Mouse (Mus musculus) left cerebral cortex, postnatal 4 days (tissue): ENCODE data around the gene Itm2c. TPM values are rescaled to one million over a fixed set of nuclear protein-coding genes. Genes with fewer than 3 reads are reported as not detected.

Experiments used
- DNase-seq: peaks from one replicate; pipeline ENCODE4 v3.0.0-alpha.2; 2022
- intact Hi-C: fragments of 180-260 bp; cut with DNase I; formaldehyde crosslinking; loops from one replicate; pipeline ENCODE4 v1.15.1; 2025
- total RNA-seq, 2 experiments: library from RNA; stranded (reverse); gene quantifications; 2 replicates each; pipeline ENCODE4 v1.2.3; 2021

Itm2c gene
- total RNA-seq, 2 experiments from 2014 or later: 111 to 124 TPM

GRCm38 (mm10) chr1:85929406-85929805 lies 35.3 kb downstream of the Itm2c start:
- intact Hi-C loops: no loop called here
- no peak for DNase-seq

GRCm38 (mm10) chr1:85931170-85931569 lies 37.1 kb downstream of the Itm2c start:
- peak; percentile 51 for DNase-seq

GRCm38 (mm10) chr1:85933226-85933625 lies 39.1 kb downstream of the Itm2c start:
- intact Hi-C loops: loop anchor here (10.0 kb wide), 1 partner anchor 78 kb away; no protein-coding TSS in a partner anchor
- DNase-seq: no peak

More at GRCm38 (mm10) chr1:85931170-85931569, 37.1 kb downstream of the Itm2c start:
- intact Hi-C loops: loop anchor here (10.0 kb wide), 1 partner anchor 76 kb away; no protein-coding TSS in a partner anchor

- no peak for DNase-seq
- intact Hi-C loops: loop anchor here (10.0 kb wide), 1 partner anchor 79 kb away; no protein-coding TSS in a partner anchor
Measured at GRCm38 (mm10) chr1:85933631-85934465, 39.8 kb downstream of the Itm2c start.

GRCm38 (mm10) chr1:85934560-85934959 lies 40.5 kb downstream of the Itm2c start:
- intact Hi-C loops: loop anchor here (10.0 kb wide), 1 partner anchor 80 kb away; no protein-coding TSS in a partner anchor
- DNase-seq: no peak

- intact Hi-C loops: loop anchor here (5.0 to 10.0 kb wide), 2 partner anchors 72 to 80 kb away; no protein-coding TSS in a partner anchor
- peak; percentile 67 for DNase-seq
Measured at GRCm38 (mm10) chr1:85935148-85935852, 41.2 kb downstream of the Itm2c start.

- intact Hi-C loops: loop anchor here (5.0 to 10.0 kb wide), 2 partner anchors 71 to 81 kb away; no protein-coding TSS in a partner anchor
- DNase-seq: no peak
Measured at GRCm38 (mm10) chr1:85936265-85936664, 42.2 kb downstream of the Itm2c start.

- DNase-seq: no peak
- intact Hi-C loops: loop anchor here (5.0 to 10.0 kb wide), 2 partner anchors 70 to 83 kb away; no protein-coding TSS in a partner anchor
Measured at GRCm38 (mm10) chr1:85937323-85937722, 43.2 kb downstream of the Itm2c start.

- no peak for DNase-seq
- intact Hi-C loops: no loop called here
Measured at GRCm38 (mm10) chr1:85942318-85942717, 48.2 kb downstream of the Itm2c start.

GRCm38 (mm10) chr1:85949085-85949684 lies 55.1 kb downstream of the Itm2c start:
- intact Hi-C loops: no loop called here
- no peak for DNase-seq

GRCm38 (mm10) chr1:85955150-85955549 lies 61.1 kb downstream of the Itm2c start:
- intact Hi-C loops: no loop called here
- no peak for DNase-seq

- no peak for DNase-seq
- intact Hi-C loops: no loop called here
Measured at GRCm38 (mm10) chr1:85957290-85957689, 63.2 kb downstream of the Itm2c start.

- intact Hi-C loops: no loop called here
- DNase-seq: no peak
Measured at GRCm38 (mm10) chr1:85957942-85958619, 64.0 kb downstream of the Itm2c start.

Other genes with a start within 250 kb of the Itm2c start
- gene Sp100, start 244.3 kb upstream of the Itm2c start, total RNA-seq: under 1 TPM; 0.22 to 0.40 TPM
- under 1 TPM; 0.24 to 0.84 TPM for gene A630001G21Rik, start 115.6 kb upstream of the Itm2c start, total RNA-seq
- gene Cab39, start 100.8 kb upstream of the Itm2c start, total RNA-seq: 100 to 1,000 TPM; 134 to 144 TPM
- gene 4933407L21Rik, start 34.2 kb downstream of the Itm2c start, total RNA-seq: 1 to 10 TPM; 6.1 to 7.2 TPM
- under 1 TPM in 1 of 2 experiments, not detected in 1; 0.10 TPM for gene Gpr55, start 66.7 kb downstream of the Itm2c start, total RNA-seq
- under 1 TPM; 0.58 to 0.64 TPM for gene Spata3, start 122.5 kb downstream of the Itm2c start, total RNA-seq
- 10 to 100 TPM; 11.1 to 11.8 TPM for gene 2810459M11Rik, start 151.6 kb downstream of the Itm2c start, total RNA-seq
- 100 to 1,000 TPM; 134 to 135 TPM for gene Psmd1, start 170.1 kb downstream of the Itm2c start, total RNA-seq
- not detected for gene Htr2b, start 217.7 kb downstream of the Itm2c start, total RNA-seq
- 1 to 10 TPM; 4.0 to 4.4 TPM for gene Gm21972, start 239.4 kb downstream of the Itm2c start, total RNA-seq